Mouse (Mus musculus) brain, embryonic 14.5 days (tissue): ENCODE results near the gene Batf. TPM values are rescaled to one million over a fixed set of nuclear protein-coding genes. Genes with fewer than 3 reads are reported as not detected.

Experiments
- DNase-seq: peaks from one replicate; pipeline ENCODE4 v3.0.0-alpha.2; 2011; ENCODE audit warnings: low read depth
- CTCF ChIP-seq: fragments of 200-500 bp; IDR thresholded peaks from 2 replicates; pipeline ENCODE4 v1.5.1; 2012; ENCODE audit warnings: inconsistent platforms, mild to moderate bottlenecking, moderate library complexity, borderline replicate concordance; ENCODE audit not compliant: insufficient read depth, insufficient read length; ENCODE audit errors: extremely low read depth
- POLR2A ChIP-seq: fragments of 200-500 bp; IDR thresholded peaks from 2 replicates; pipeline ENCODE4 v1.6.1; 2012; ENCODE audit warnings: mild to moderate bottlenecking, inconsistent platforms, borderline replicate concordance; ENCODE audit not compliant: poor library complexity, insufficient read depth, insufficient read length, severe bottlenecking; ENCODE audit errors: extremely low read depth
- polyA plus RNA-seq: library from polyadenylated mRNA; depleted of rRNA; stranded (reverse); fragments of >200 nt; gene quantifications from 2 replicates; pipeline ENCODE4 v1.2.3, GENCODE M21; 2012; rRNA removed

Gene Batf
- polyA plus RNA-seq, 1 experiment = 1.3 TPM

- TF ChIP-seq POLR2A = no peak
- no peak for TF ChIP-seq CTCF
Observed at GRCm38 (mm10) chr12:85736960-85737359, 50.5 kb downstream of the Batf start.

GRCm38 (mm10) chr12:85745827-85746695, 59.6 kb downstream of the Batf start, which contains the start of gene Flvcr2:
Gene Flvcr2 (plus strand): TSS chr12:85746539.
- TF ChIP-seq CTCF = peak; percentile 75
- TF ChIP-seq POLR2A = no peak
- DNase-seq = peak; percentile 86

More at GRCm38 (mm10) chr12:85736960-85737359, 50.5 kb downstream of the Batf start:
- no peak for DNase-seq

- no peak for TF ChIP-seq CTCF
- TF ChIP-seq POLR2A = no peak
Observed at GRCm38 (mm10) chr12:85746696-85747219, 60.3 kb downstream of the Batf start.

GRCm38 (mm10) chr12:85747343-85747742, 60.9 kb downstream of the Batf start:
- TF ChIP-seq CTCF (no peak), POLR2A (no peak)
- no peak for DNase-seq

More at GRCm38 (mm10) chr12:85746696-85747219, 60.3 kb downstream of the Batf start:
- DNase-seq = no peak

- no peak for DNase-seq
- TF ChIP-seq CTCF (no peak), POLR2A (no peak)
Observed at GRCm38 (mm10) chr12:85749861-85750260, 63.4 kb downstream of the Batf start.

- no peak for DNase-seq
- TF ChIP-seq CTCF = no peak
- TF ChIP-seq POLR2A = no peak
Observed at GRCm38 (mm10) chr12:85752116-85752515, 65.6 kb downstream of the Batf start.

GRCm38 (mm10) chr12:85753223-85753622, 66.8 kb downstream of the Batf start:
- no peak for DNase-seq
- no peak for TF ChIP-seq CTCF
- TF ChIP-seq POLR2A = no peak

- no peak for DNase-seq
- TF ChIP-seq CTCF = no peak
- no peak for TF ChIP-seq POLR2A
Observed at GRCm38 (mm10) chr12:85754611-85755265, 68.3 kb downstream of the Batf start.

GRCm38 (mm10) chr12:85756455-85756854, 70.0 kb downstream of the Batf start:
- DNase-seq = no peak
- TF ChIP-seq POLR2A (no peak), CTCF (no peak)

GRCm38 (mm10) chr12:85757074-85757473, 70.6 kb downstream of the Batf start:
- no peak for TF ChIP-seq CTCF
- no peak for TF ChIP-seq POLR2A
- DNase-seq = no peak

Other genes with a start within 250 kb of the Batf start
- 1.9 and 2.0 TPM in 2 replicates for gene Fos, start 212.8 kb upstream of the Batf start, polyA plus RNA-seq
- gene Jdp2, start 87.6 kb upstream of the Batf start, polyA plus RNA-seq = 7.3 and 11.9 TPM in 2 replicates
- gene Flvcr2, start 59.9 kb downstream of the Batf start, polyA plus RNA-seq = 3.9 and 4.5 TPM in 2 replicates
- 53.8 and 71.7 TPM in 2 replicates for gene Erg28, start 137.9 kb downstream of the Batf start, polyA plus RNA-seq
- 19.7 and 22.2 TPM in 2 replicates for gene Ttll5, start 138.0 kb downstream of the Batf start, polyA plus RNA-seq